Mouse (Mus musculus) thymus, postnatal 10 days (tissue): ENCODE data around the gene Ccdc88b.

Experiments used
- DNase-seq, 2 experiments: peaks; one replicate each; pipeline ENCODE4 v3.0.0; 2021; ENCODE audit warnings: low spot score in 2 of 2

The Ccdc88b gene

DNA sequence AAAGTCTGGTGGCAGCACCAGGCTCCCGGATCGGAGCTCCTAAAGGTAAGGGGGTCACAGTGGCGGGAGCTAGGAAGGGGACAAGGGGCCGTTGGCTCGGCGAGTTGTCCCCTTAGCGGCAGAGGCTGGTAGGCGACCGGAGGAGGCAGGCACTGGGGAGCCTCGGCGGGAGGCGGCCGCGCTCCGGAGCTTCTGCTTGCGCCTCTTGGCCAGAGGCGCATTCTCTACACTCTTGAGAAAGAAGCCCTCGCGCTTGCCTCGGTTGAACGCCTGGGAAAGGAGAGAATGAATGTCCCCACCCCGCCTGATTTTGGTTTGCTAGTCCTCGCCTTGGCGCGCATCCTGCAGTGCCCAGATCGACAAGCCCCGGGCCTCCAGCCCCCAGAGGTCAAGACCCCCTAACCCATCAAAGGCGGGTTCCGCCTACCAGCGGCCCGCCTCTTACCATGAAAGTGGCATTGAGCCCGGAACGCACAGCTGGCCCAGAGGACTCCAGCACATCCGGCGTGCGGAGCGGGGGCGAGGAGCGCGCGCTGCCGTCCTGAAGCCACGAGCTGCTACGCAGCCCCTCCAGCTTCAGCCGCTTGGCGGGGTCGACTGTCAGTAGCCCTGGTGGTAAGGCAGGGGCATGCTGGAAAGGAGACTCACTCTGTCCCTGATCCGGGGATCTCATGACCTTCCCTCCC is 28.0 kb downstream of the Ccdc88b start:
- DNase-seq: no peak

DNA sequence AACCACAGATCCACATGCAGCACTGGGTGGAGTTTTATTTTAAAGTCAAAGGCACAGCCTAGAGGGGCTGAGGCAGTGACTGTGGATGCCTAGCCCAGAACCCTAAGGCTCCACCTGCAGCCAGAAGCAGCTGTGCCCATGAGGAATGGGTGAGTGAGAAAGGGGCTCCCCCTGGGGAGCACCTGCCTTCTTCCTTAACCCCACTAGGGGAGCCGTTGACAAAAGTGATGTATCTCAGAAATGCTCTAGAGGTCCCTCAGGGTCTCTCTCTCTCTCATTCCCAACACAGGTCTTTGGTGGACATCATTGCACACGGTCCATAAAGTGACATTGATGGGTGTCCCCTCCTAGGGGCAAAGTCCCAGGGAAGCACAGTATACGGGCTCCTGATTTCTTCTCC is 28.9 kb downstream of the Ccdc88b start:
- DNase-seq: peak in 1 of 2 experiments; percentile 51

- DNase-seq: no peak
These were observed 31.4 kb downstream of the Ccdc88b start for GRCm38 (mm10) chr19:6826601-6827000.

DNA sequence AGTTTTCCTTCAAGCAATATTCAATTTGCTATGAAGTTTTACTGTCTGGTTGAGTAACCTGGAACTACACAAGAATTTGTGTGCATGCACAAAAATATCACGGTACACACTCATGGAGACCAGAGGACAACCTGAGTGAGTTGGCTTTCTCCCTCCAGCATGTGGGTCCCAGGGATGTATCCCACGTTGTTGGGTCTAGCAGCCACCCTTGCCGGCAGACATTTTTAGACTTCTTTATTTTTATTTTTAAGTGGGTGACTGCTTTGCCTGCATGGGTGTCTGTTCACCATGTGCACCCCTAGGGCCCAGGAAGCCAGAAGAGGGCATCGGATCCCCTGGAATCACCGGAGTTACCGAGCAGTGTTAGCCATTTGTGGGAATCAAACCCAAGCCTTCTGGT is 32.6 kb downstream of the Ccdc88b start:
- no peak for DNase-seq

- no peak for DNase-seq
These were observed 37.3 kb downstream of the Ccdc88b start for GRCm38 (mm10) chr19:6820538-6821195.

- DNase-seq: no peak
These were observed 38.7 kb downstream of the Ccdc88b start for GRCm38 (mm10) chr19:6819143-6819827.

- no peak for DNase-seq
These were observed 43.1 kb downstream of the Ccdc88b start for GRCm38 (mm10) chr19:6814958-6815357.

DNA sequence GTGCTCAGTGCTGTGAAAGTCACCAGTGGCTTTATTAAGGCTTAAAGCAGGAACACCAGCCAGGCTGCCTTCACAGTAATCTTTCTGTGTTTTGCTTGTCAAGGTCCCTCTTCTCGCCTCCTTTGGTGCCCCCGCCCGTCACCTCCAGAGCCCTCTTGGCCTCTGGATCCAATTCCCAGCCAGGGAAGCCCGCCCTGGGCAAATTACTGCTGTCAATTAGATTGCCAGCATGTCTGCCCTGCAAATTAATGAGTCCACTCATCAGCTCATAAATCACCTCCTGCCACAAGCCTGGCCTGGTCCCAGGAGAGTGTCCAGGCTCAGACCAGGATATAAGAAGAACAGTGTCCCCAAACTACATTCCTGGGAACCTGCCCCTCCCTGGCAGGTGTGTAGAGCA is 43.6 kb downstream of the Ccdc88b start:
- DNase-seq: no peak
